Mouse (Mus musculus): ENCODE results near the gene Plac1. TPM values are rescaled to one million over a fixed set of nuclear protein-coding genes. Genes with fewer than 3 reads are reported as not detected.

Gene Plac1
- polyA plus RNA-seq, 1 experiment from 2014 or later = 6.0 TPM

DNA sequence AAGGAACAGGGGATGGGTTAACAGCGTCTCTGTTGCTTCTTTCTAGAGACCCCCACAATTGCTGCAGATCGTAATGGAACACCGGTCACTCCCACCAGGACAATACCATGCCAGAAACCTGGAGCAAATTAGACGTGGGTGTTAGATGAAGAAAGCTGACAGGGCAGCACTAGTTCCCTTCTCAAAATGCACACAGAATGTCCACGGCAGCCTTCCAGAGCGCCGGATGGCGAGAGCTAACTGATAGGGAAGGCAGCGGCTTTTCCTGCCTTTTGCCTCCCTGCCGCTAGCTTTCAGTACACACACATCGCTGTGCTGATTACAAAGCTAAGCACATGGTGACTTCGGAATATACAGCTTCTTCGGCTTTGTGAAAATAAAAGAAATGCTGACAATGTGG is 7.9 kb downstream of the Plac1 start:
- peak overlapping the region; percentile 70 for H3K27ac ChIP-seq
- H3K4me3 ChIP-seq (replicated peaks) = peak overlapping the region; percentile 27
- no peaks in the 10 kb centered on the region for H3K9me3 ChIP-seq (replicated peaks)
- peak overlapping the region; percentile 55 for H3K4me2 ChIP-seq
- ATAC-seq (replicated peaks; ENCODE audit: low FRiP score) = no peak
- no peaks in the 10 kb centered on the region for H3K36me3 ChIP-seq
- 26% methylated on average over 13 of the region's 13 CpGs for WGBS
- H3K4me1 ChIP-seq = 0 out of 2 replicates have a peak, but pooled peaks cover 3% of the 10 kb centered on the region
- no peaks in the 10 kb centered on the region for H3K27me3 ChIP-seq
- peak overlapping the region; percentile 29; the same call in 1 of the 2 replicates for H3K9ac ChIP-seq

DNA sequence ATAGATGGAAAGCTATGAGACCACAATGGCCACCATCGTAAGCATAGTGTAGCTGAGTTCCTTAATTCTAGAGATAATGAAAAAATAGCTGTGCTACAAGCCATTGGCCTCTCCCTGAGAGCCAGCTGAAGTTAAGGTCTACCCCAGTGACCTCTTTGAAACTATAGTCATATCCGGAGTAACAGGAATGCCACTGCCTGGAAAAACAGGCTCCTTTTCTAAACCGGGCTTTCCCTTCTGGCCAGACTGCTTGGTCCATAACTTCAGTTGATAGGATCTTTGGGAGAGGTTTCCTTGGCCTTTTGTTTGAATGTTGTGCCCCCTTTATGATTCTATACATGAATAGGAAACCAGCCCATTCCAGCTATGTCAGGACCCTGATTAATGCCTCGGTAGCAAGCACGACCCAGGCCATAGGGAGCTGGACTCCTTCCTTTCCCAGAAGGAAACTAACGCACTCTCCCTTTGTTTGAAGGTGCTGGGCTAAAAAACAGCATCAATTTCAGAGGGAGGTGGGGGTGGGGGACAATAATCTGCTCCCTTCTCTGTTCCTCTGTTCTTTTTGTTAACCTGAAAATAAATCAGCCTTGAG is 15.5 kb downstream of the Plac1 start:
- 29% methylated on average over 6 of the region's 6 CpGs for WGBS
- peak overlapping the region; percentile 28 for H3K27ac ChIP-seq
- H3K9ac ChIP-seq = no peak overlapping the region
- peaks cover 7% of the 10 kb centered on the region; the same call in 1 of the 2 replicates for H3K4me1 ChIP-seq
- H3K9me3 ChIP-seq (replicated peaks) = no peaks in the 10 kb centered on the region
- no peak overlapping the region for H3K4me2 ChIP-seq
- H3K36me3 ChIP-seq = no peaks in the 10 kb centered on the region
- H3K27me3 ChIP-seq = no peaks in the 10 kb centered on the region
- ATAC-seq (replicated peaks; ENCODE audit: low FRiP score) = peak; percentile 43; the same call in 1 of the 2 replicates
- no peak overlapping the region for H3K4me3 ChIP-seq (replicated peaks)

DNA sequence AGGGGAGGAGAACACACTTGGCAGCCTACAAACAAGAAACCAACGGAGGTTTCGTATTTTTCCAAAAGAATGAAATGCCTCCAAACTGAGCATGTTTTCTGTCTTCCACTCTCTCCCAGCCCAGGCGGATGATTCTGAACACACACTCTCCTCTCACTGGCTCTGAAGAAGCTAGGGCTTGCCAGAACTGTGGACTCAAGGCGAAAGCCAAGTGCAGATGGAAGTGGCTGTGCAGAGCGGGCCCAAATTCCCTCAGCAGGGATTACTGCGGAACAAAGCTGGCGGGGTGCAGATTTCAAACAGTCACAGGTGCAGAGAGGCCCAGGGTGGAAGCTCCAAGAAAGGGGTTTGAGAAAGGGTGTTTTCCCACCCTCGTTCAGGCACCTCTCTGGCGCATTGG is 19.1 kb downstream of the Plac1 start:
- Histone ChIP-seq H3K4me2 (no peak overlapping the region), H3K4me1 (peaks cover 7% of the 10 kb centered on the region; the same call in 1 of the 2 replicates), H3K9me3 (replicated peaks) (no peaks in the 10 kb centered on the region), H3K9ac (no peak overlapping the region), H3K27ac (no peak overlapping the region), H3K4me3 (replicated peaks) (no peak overlapping the region), H3K27me3 (no peaks in the 10 kb centered on the region), H3K36me3 (no peaks in the 10 kb centered on the region)
- ATAC-seq (replicated peaks; ENCODE audit: low FRiP score) = no peak
- WGBS = 81% methylated on average over 9 of the region's 9 CpGs

DNA sequence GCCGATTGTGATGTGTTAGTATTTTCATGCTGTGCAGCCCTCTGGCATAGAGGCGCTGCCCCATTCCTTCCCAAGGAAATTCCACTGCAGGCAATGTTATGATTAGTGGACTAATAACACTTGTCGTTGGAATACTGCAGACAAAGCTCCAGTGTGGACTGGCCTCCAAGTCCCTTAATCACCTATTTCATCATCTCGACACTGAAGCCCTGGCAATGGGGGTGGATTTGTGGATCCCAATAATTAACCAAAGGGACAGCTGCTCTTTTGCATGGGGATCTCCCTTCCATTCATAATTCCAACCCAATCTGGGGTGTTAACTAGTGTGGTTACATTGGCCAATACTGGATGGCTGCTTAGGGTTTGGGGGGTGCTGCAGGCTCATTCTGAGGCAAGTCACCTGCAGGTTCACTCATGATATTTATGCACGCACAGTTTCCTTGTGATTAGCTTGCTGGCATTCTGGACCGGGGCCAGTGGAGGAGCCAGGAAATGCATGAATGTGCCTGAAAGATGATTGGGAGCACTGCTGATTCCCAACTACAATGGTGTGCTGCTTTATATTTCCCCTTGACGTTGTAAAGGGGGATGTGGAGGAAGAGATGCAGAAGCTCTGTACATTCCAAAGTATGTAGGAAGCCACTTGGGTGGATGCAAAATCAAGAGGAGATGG is 25.2 kb downstream of the Plac1 start:
- 58% methylated on average over 7 of the region's 7 CpGs for WGBS
- H3K36me3 ChIP-seq = no peaks in the 10 kb centered on the region
- H3K27ac ChIP-seq = peak overlapping the region; percentile 62; the same call in 1 of the 2 replicates
- no peak overlapping the region for H3K4me2 ChIP-seq
- no peak overlapping the region for H3K9ac ChIP-seq
- H3K4me3 ChIP-seq (replicated peaks) = no peak overlapping the region
- peaks cover 6% of the 10 kb centered on the region for H3K27me3 ChIP-seq
- no peaks in the 10 kb centered on the region for H3K9me3 ChIP-seq (replicated peaks)
- ATAC-seq (replicated peaks; ENCODE audit: low FRiP score) = no peak
- H3K4me1 ChIP-seq = peaks cover 21% of the 10 kb centered on the region

DNA sequence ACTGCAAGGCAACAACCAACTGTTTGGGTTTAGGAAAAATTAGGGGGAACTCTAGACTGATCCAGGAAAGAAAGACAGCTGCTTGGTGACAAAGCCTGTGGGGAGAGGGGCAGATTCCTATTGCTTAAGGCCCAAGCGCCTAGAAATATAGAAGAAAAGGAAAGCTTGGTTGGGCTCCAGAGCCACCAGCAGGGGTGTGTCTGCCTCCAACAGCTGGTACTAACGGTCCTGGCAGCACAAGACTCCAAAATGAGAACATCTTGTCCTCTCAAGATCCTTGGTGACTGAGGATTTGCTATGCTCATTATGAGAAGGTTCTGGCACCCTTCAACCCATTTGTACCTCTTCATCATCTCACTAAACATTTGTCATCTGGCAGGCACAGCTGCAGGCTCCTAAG is 26.1 kb downstream of the Plac1 start:
- Histone ChIP-seq H3K27ac (peak overlapping the region; percentile 62; the same call in 1 of the 2 replicates), H3K4me3 (replicated peaks) (no peak overlapping the region), H3K27me3 (peaks cover 6% of the 10 kb centered on the region), H3K4me2 (no peak overlapping the region), H3K9ac (no peak overlapping the region), H3K4me1 (peaks cover 27% of the 10 kb centered on the region), H3K36me3 (no peaks in the 10 kb centered on the region), H3K9me3 (replicated peaks) (no peaks in the 10 kb centered on the region)
- no peak for ATAC-seq (replicated peaks; ENCODE audit: low FRiP score)
- WGBS = 57% methylated on average over 2 of the region's 2 CpGs

DNA sequence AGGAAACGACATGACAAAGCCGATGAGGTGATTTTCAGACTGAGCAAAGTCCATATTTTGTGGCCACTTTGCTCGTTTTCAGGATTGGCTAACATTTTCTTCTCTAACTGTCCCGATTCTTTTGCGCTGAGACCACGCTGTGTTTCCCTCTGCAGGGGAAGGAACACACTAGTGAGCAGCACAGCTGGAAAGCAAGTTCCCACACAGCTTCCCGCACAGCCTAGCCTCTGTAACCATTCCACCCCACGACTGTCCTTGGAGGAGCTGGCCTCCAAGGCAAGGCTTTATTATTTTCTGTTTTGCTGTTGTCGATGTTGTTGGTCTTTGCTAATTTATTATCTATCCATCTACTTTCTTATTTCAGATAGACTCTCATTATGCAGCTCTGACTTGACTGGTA is 27.4 kb downstream of the Plac1 start:
- no peak overlapping the region for H3K4me3 ChIP-seq (replicated peaks)
- H3K9me3 ChIP-seq (replicated peaks) = no peaks in the 10 kb centered on the region
- peak; percentile 65; the same call in 1 of the 2 replicates for ATAC-seq (replicated peaks; ENCODE audit: low FRiP score)
- no peak overlapping the region for H3K4me2 ChIP-seq
- WGBS = 42% methylated on average over 9 of the region's 9 CpGs
- H3K36me3 ChIP-seq = no peaks in the 10 kb centered on the region
- H3K27ac ChIP-seq = peak overlapping the region; percentile 73
- H3K27me3 ChIP-seq = peaks cover 13% of the 10 kb centered on the region
- peaks cover 27% of the 10 kb centered on the region for H3K4me1 ChIP-seq
- no peak overlapping the region for H3K9ac ChIP-seq

DNA sequence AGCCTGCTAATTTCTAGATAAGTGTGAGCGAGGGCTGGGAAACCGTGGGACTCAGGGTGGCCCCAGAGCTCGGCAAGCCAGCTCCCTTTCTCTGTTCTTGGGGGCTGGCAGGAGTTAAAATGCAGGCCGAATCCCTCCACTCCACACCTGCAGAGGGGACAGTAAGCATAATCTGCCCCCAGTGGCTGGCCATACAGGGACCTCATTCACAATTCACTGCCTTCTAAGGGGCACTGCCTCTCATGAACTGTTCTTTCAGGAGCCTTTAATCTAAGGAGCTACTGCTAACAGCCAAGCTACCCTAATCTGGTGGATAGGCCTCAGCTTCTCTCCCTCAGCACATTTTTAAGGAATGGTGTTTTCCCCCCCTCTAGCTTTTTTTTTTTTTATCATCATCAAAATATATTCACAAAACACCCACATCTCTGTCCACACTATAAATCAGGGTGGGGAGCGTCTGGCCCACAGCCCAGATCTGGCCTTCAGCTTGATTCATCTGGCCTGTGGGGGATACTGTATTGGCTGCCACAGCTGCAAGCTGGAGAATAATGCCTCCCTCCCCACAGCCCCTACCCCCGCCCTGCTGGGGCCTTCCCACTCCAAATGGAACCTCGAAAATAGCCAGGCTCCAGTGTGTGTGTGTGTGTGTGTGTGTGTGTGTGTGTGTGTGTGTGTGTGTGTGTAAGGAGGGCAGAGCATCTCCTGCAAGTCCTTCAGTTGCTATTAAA is 28.0 kb downstream of the Plac1 start:
- peaks cover 13% of the 10 kb centered on the region for H3K27me3 ChIP-seq
- 47% methylated on average over 7 of the region's 7 CpGs for WGBS
- no peaks in the 10 kb centered on the region for H3K9me3 ChIP-seq (replicated peaks)
- no peak overlapping the region for H3K9ac ChIP-seq
- peaks cover 27% of the 10 kb centered on the region for H3K4me1 ChIP-seq
- H3K27ac ChIP-seq = peak overlapping the region; percentile 87
- no peaks in the 10 kb centered on the region for H3K36me3 ChIP-seq
- H3K4me2 ChIP-seq = no peak overlapping the region
- peak; percentile 89 for ATAC-seq (replicated peaks; ENCODE audit: low FRiP score)
- no peak overlapping the region for H3K4me3 ChIP-seq (replicated peaks)

DNA sequence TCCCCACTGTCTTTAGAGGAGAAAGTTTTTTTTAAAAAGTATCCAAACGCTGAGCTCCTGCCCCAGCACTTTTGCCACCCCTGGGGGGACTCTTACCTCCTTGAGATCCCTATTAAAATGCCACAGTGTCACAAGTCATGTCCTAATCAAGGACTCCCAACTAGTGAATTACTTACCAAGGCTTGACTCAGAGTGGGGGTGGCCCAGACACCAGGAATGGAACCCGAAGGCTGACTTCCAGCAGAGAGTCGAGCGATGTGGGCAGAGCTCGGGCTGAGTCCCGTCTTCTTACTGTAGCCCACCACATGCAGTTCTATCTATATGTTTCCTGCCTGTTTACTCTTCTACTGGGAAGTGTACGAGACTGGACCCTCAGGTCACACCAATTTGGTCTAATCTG is 30.5 kb downstream of the Plac1 start:
- Histone ChIP-seq H3K4me1 (peaks cover 28% of the 10 kb centered on the region), H3K4me2 (no peak overlapping the region), H3K27ac (peak overlapping the region; percentile 56; the same call in 1 of the 2 replicates), H3K9ac (no peak overlapping the region), H3K36me3 (no peaks in the 10 kb centered on the region), H3K9me3 (replicated peaks) (no peaks in the 10 kb centered on the region), H3K4me3 (replicated peaks) (no peak overlapping the region), H3K27me3 (0 out of 2 replicates have a peak, but pooled peaks cover 7% of the 10 kb centered on the region)
- no peak for ATAC-seq (replicated peaks; ENCODE audit: low FRiP score)
- 59% methylated on average over 7 of the region's 7 CpGs for WGBS

DNA sequence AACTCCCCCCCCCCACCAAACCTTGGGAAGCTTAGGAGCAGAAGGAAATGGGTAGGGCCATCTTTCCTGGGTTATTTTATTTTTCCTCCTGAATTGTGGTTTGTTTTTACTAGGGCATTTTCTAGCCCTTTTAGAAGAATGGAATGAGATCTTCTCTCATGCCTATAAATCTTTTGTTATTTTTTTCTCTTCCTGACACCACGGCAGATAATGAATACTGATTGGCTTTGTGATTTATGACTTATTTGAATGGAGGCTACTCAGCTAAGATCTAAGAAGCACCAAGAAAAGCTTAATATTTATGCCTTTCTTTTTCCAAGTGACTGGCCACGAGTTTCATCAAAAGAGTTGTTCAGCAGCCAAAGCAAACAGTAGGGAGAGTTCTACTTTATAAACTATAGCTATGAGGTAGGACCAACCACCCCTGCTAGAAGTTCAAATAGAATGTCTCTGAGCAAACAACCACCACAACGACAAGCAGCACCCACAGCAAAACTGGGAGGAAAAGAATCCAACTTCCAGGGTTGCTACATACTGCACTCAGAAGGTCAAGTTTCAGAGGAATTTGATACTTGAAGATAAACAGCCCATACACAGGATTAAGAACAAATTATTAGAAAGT is 35.1 kb downstream of the Plac1 start:
- Histone ChIP-seq H3K9me3 (replicated peaks) (no peaks in the 10 kb centered on the region), H3K4me1 (peaks cover 9% of the 10 kb centered on the region; the same call in 1 of the 2 replicates), H3K4me3 (replicated peaks) (no peak overlapping the region), H3K9ac (no peak overlapping the region), H3K27me3 (0 out of 2 replicates have a peak, but pooled peaks cover 7% of the 10 kb centered on the region), H3K27ac (peak overlapping the region; percentile 66), H3K36me3 (no peaks in the 10 kb centered on the region), H3K4me2 (no peak overlapping the region)
- 25% methylated on average over 3 of the region's 3 CpGs for WGBS
- ATAC-seq (replicated peaks; ENCODE audit: low FRiP score) = peak; percentile 67

DNA sequence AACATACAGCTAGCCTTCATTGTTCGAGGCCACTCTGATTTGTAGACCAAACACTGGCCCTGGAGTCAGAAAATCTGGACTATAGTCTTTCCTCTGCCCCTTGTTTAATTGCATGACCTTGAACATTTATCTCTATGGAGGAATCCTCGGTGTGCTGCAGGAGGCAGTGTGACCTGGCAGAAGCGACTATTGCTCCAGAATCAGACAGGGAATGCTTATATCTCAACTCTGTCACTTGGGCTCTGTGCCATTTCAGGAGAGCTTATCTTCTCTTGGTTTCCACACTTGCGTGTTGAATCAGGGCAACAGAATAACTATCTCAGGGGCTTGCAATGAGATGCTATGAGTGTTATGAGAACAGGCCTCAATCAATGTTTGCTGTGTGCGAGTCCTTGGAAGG is 38.3 kb downstream of the Plac1 start:
- no peak for ATAC-seq (replicated peaks; ENCODE audit: low FRiP score)
- WGBS = 77% methylated on average over 5 of the region's 5 CpGs
- Histone ChIP-seq H3K36me3 (no peaks in the 10 kb centered on the region), H3K4me3 (replicated peaks) (no peak overlapping the region), H3K9me3 (replicated peaks) (no peaks in the 10 kb centered on the region), H3K9ac (no peak overlapping the region), H3K27ac (0 out of 2 replicates have a peak overlapping the region, but pooled peaks have one; percentile 32), H3K4me2 (no peak overlapping the region), H3K4me1 (0 out of 2 replicates have a peak, but pooled peaks cover 3% of the 10 kb centered on the region), H3K27me3 (no peaks in the 10 kb centered on the region)

DNA sequence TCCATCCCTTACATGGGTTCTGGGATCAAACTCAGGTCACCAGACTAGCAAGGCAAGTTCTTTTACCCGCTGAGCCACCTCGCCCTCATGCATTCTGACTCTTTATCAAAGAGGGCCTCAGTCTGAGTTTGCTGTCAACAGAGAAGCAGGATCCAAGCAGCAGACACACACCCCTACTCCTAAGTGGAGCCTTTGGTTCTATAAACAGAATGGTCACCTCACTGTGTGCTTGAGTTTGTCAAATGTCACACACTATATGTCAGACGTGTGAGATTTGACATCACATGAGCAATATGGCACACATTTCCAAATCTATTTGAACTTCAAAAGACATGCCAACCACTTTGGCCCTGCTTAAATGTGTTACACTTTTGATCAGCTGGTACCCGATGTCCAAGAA is 42.2 kb downstream of the Plac1 start:
- no peaks in the 10 kb centered on the region for H3K9me3 ChIP-seq (replicated peaks)
- no peaks in the 10 kb centered on the region for H3K27me3 ChIP-seq
- 77% methylated on average over 4 of the region's 4 CpGs for WGBS
- no peaks in the 10 kb centered on the region for H3K36me3 ChIP-seq
- no peak overlapping the region for H3K4me2 ChIP-seq
- no peak overlapping the region for H3K9ac ChIP-seq
- no peak overlapping the region for H3K4me3 ChIP-seq (replicated peaks)
- no peak overlapping the region for H3K27ac ChIP-seq
- ATAC-seq (replicated peaks; ENCODE audit: low FRiP score) = no peak
- H3K4me1 ChIP-seq = peaks cover 5% of the 10 kb centered on the region; the same call in 1 of the 2 replicates
